Mouse (Mus musculus): ENCODE data around the gene Arhgap24. TPM values are rescaled to one million over a fixed set of nuclear protein-coding genes. Genes with fewer than 3 reads are reported as not detected.

Arhgap24 gene
- total and polyA plus RNA-seq, 3 experiments: 34.7 to 51.6 (median 47.9) TPM

GRCm38 (mm10) chr5:102453324-102453723, 27.9 kb upstream of the Arhgap24 start:
- TF ChIP-seq MAX (IDR thresholded peaks at IDR 0.05; ENCODE audit: low read length) (no peak), TCF12 (IDR thresholded peaks at IDR 0.05; ENCODE audit: low read depth, low read length) (peak; percentile 42; the same call in 1 of the 2 replicates), CTCF (conservative IDR thresholded peaks at IDR 0.05 in 1 of 2, IDR thresholded peaks at IDR 0.05 in 1 of 2; ENCODE audit: low read depth in 2 of 2, low read length in 2 of 2) (no peak), TBP (conservative IDR thresholded peaks at IDR 0.05; ENCODE audit: low read depth, low read length) (0 out of 2 replicates have a peak, but pooled peaks have one; percentile 58), MEF2A (IDR thresholded peaks at IDR 0.05; ENCODE audit: borderline replicate concordance, low read depth, low read length) (no peak), NELFE (IDR thresholded peaks at IDR 0.05; ENCODE audit: low read depth, low read length) (0 out of 2 replicates have a peak, but pooled peaks have one; percentile 26), POLR2A (IDR thresholded peaks at IDR 0.05; ENCODE audit: low read depth, low read length) (peak; percentile 53)
- Histone ChIP-seq H3K9ac (ENCODE audit: insufficient read depth, low read depth) (0 out of 2 replicates have a peak overlapping the region, but pooled peaks have one; percentile 63), H3K4me2 (ENCODE audit: insufficient read depth, low read depth, poor library complexity, severe bottlenecking) (peak overlapping the region; percentile 53; the same call in 1 of the 2 replicates), H3K9me3 (replicated peaks; ENCODE audit: low read length) (no peaks in the 10 kb centered on the region), H3K79me2 (replicated peaks; ENCODE audit: control insufficient read depth, extremely low read depth, insufficient read depth, poor library complexity, severe bottlenecking) (no peaks in the 10 kb centered on the region), H3K27ac (ENCODE audit: insufficient read depth, low read depth) (no peak overlapping the region), H3K4me3 (replicated peaks in 1 of 3; ENCODE audit: low read depth in 2 of 3, low read length in 2 of 3, poor library complexity in 1 of 3) (peak overlapping the region in 2 of 3 experiments; percentile 8 to 51), H3K4me1 (ENCODE audit: control insufficient read depth in 1 of 2, insufficient read depth in 2 of 2) (peaks cover 5 to 10% of the 10 kb centered on the region in 2 experiments; a peak in 2 of 4 replicates), H3K27me3 (replicated peaks) (no peaks in the 10 kb centered on the region), H3K36me3 (replicated peaks in 1 of 2; ENCODE audit: control insufficient read depth in 1 of 2, insufficient read depth in 1 of 2, low read length in 1 of 2) (peaks cover 0 to 2% of the 10 kb centered on the region in 2 experiments)
- peak; percentile 5 for DNase-seq (ENCODE audit: extremely low read depth)
- dilution Hi-C loops (cut with MboI; ENCODE audit: extremely low pct_ligation_motif_present, extremely low pct_unique_long_range_greater_than_20kb, low sequenced_read_pairs): no loop called here
- in situ Hi-C loops (cut with MboI; ENCODE audit: low pct_ligation_motif_present, low pct_unique_long_range_greater_than_20kb, low sequenced_read_pairs): no loop called here

GRCm38 (mm10) chr5:102455247-102455646, 25.9 kb upstream of the Arhgap24 start:
- H3K4me3 ChIP-seq (replicated peaks in 1 of 3; ENCODE audit: low read depth in 2 of 3, low read length in 2 of 3, poor library complexity in 1 of 3): no peak overlapping the region
- no peaks in the 10 kb centered on the region for H3K36me3 ChIP-seq (replicated peaks in 1 of 2; ENCODE audit: control insufficient read depth in 1 of 2, insufficient read depth in 1 of 2, low read length in 1 of 2)
- in situ Hi-C loops (cut with MboI; ENCODE audit: low pct_ligation_motif_present, low pct_unique_long_range_greater_than_20kb, low sequenced_read_pairs) (no loop called here), dilution Hi-C loops (cut with MboI; ENCODE audit: extremely low pct_ligation_motif_present, extremely low pct_unique_long_range_greater_than_20kb, low sequenced_read_pairs) (no loop called here)
- H3K79me2 ChIP-seq (replicated peaks; ENCODE audit: control insufficient read depth, extremely low read depth, insufficient read depth, poor library complexity, severe bottlenecking): no peaks in the 10 kb centered on the region
- no peaks in the 10 kb centered on the region for H3K27me3 ChIP-seq (replicated peaks)
- peaks cover 5 to 10% of the 10 kb centered on the region in 2 experiments; a peak in 2 of 4 replicates for H3K4me1 ChIP-seq (ENCODE audit: control insufficient read depth in 1 of 2, insufficient read depth in 2 of 2)
- no peak overlapping the region for H3K9ac ChIP-seq (ENCODE audit: insufficient read depth, low read depth)
- no peak overlapping the region for H3K27ac ChIP-seq (ENCODE audit: insufficient read depth, low read depth)
- H3K4me2 ChIP-seq (ENCODE audit: insufficient read depth, low read depth, poor library complexity, severe bottlenecking): no peak overlapping the region
- H3K9me3 ChIP-seq (replicated peaks; ENCODE audit: low read length): no peaks in the 10 kb centered on the region
- no peak for DNase-seq (ENCODE audit: extremely low read depth)
- TF ChIP-seq ZMIZ1 (IDR thresholded peaks at IDR 0.05; ENCODE audit: low read depth, low read length) (no peak), TBP (conservative IDR thresholded peaks at IDR 0.05; ENCODE audit: low read depth, low read length) (no peak), BHLHE40 (IDR thresholded peaks at IDR 0.05; ENCODE audit: low read depth, low read length) (no peak), MYC (IDR thresholded peaks at IDR 0.05; ENCODE audit: low read depth, low read length) (no peak), TCF12 (IDR thresholded peaks at IDR 0.05; ENCODE audit: low read depth, low read length) (no peak), MEF2A (IDR thresholded peaks at IDR 0.05; ENCODE audit: borderline replicate concordance, low read depth, low read length) (no peak), CHD2 (IDR thresholded peaks at IDR 0.05; ENCODE audit: low read length) (no peak), USF1 (IDR thresholded peaks at IDR 0.05; ENCODE audit: low read depth, low read length) (no peak), CTCF (conservative IDR thresholded peaks at IDR 0.05 in 1 of 2, IDR thresholded peaks at IDR 0.05 in 1 of 2; ENCODE audit: low read depth in 2 of 2, low read length in 2 of 2) (no peak), CHD1 (IDR thresholded peaks at IDR 0.05; ENCODE audit: low read depth, low read length) (no peak), E2F4 (IDR thresholded peaks at IDR 0.05; ENCODE audit: insufficient replicate concordance, low read depth, low read length) (no peak), ZNF384 (IDR thresholded peaks at IDR 0.05; ENCODE audit: low read depth, low read length) (no peak)
